Mouse (Mus musculus): ENCODE data around the gene Zmym6.
A peak's percentile ranks its signal among the peaks of the same experiment; 100 is the strongest.
"Not testable (repeated sequence)": the region's sequence is repeated elsewhere in the genome, so short reads cannot be mapped to it uniquely, and the experiment has no call there.

The Zmym6 gene

GRCm38 (mm10) chr4:127076875-127077548 lies at the start of gene Zmym6:
Zmym6 (plus strand) TSS chr4:127077383.
- peak; percentile 96 for DNase-seq

GRCm38 (mm10) chr4:127037158-127037557 lies 40.0 kb upstream of the Zmym6 start:
- DNase-seq = peak; percentile 64

- DNase-seq = no peak
Observed at GRCm38 (mm10) chr4:127037908-127038827, 39.0 kb upstream of the Zmym6 start.

GRCm38 (mm10) chr4:127038828-127039349 lies 38.3 kb upstream of the Zmym6 start:
- DNase-seq = no peak

GRCm38 (mm10) chr4:127039871-127040483 lies 37.2 kb upstream of the Zmym6 start:
- no peak for DNase-seq

- DNase-seq = no peak
Observed at GRCm38 (mm10) chr4:127043540-127043939, 33.6 kb upstream of the Zmym6 start.

- DNase-seq = no peak
Observed at GRCm38 (mm10) chr4:127051121-127051520, 26.1 kb upstream of the Zmym6 start.

- no peak for DNase-seq
Observed at GRCm38 (mm10) chr4:127053071-127053470, 24.1 kb upstream of the Zmym6 start.

GRCm38 (mm10) chr4:127054522-127055198 lies 22.5 kb upstream of the Zmym6 start:
- no peak for DNase-seq

GRCm38 (mm10) chr4:127060585-127061290 lies 16.4 kb upstream of the Zmym6 start, which contains the start of gene Zmym1:
Zmym1 (minus strand) TSS chr4:127061152.
- DNase-seq = peak; percentile 89

GRCm38 (mm10) chr4:127064051-127064450 lies 13.1 kb upstream of the Zmym6 start:
- no peak for DNase-seq

GRCm38 (mm10) chr4:127074915-127075314 lies 2.3 kb upstream of the Zmym6 start:
- no peak for DNase-seq

- no peak for DNase-seq
Observed at GRCm38 (mm10) chr4:127080806-127081205, 3.6 kb downstream of the Zmym6 start.

GRCm38 (mm10) chr4:127083131-127083530 lies 5.9 kb downstream of the Zmym6 start:
- DNase-seq = no peak

- DNase-seq = no peak
Observed at GRCm38 (mm10) chr4:127085761-127086160, 8.6 kb downstream of the Zmym6 start.

GRCm38 (mm10) chr4:127091188-127091587 lies 14.0 kb downstream of the Zmym6 start:
- DNase-seq = no peak

- no peak for DNase-seq
Observed at GRCm38 (mm10) chr4:127095090-127095489, 17.9 kb downstream of the Zmym6 start.

- not testable (repeated sequence) for DNase-seq
Observed at GRCm38 (mm10) chr4:127099552-127099951, 22.4 kb downstream of the Zmym6 start.

GRCm38 (mm10) chr4:127107566-127107965 lies 30.4 kb downstream of the Zmym6 start:
- peak; percentile 78 for DNase-seq

GRCm38 (mm10) chr4:127110570-127110969 lies 33.4 kb downstream of the Zmym6 start:
- no peak for DNase-seq

- no peak for DNase-seq
Observed at GRCm38 (mm10) chr4:127123391-127123790, 46.2 kb downstream of the Zmym6 start, which contains the start of gene Tmem35b. Tmem35b (plus strand) TSS chr4:127123691.

- DNase-seq = no peak
Observed at GRCm38 (mm10) chr4:127124331-127124730, 47.1 kb downstream of the Zmym6 start.
